Mouse (Mus musculus) fat pad, adult 2 months (tissue): ENCODE measurements around the gene Itgb3.
"Not testable (repeated sequence)": the region's sequence is repeated elsewhere in the genome, so short reads cannot be mapped to it uniquely, and the experiment has no call there.

ENCODE experiments used
- DNase-seq: peaks from one replicate; pipeline ENCODE4 v3.0.0-alpha.2; 2011; ENCODE audit warnings: low read depth, low spot score; ENCODE audit errors: extremely low read depth

The Itgb3 gene

DNA sequence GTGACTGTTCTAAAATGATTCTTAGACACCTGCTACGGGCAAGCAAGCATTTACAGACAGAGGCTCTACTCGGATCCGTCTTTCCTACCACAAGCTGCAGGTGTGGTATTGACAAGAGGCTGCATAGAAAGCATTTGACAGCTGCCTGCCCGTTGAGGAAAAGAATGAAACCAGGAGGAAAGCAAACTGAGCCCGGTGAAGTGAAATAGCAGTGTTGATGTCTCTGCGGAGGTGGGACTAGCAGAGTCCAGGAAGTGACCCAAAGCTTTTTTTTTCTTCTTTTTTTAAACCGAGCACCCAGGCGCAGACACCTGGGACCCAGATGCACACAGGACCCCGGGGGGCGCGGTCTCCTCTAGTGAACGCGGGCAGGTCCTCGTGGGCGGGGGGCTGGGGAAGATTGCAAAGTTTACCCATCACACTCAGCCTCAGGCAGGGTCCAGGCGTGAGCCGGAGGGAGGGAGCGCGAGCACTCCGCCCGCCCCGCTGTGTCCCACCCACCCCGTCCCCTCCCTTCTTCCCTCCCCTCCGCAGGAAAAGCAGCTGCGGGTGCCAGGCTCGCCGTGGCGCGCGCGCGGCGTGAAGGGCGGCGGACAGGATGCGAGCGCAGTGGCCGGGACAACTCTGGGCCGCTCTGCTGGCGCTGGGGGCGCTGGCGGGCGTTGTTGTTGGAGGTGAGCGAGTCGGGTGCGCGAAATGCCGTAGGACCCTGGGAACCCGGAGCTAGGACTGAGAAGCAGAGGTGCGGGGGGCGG lies at the start of gene Itgb3:
Gene Itgb3 (plus strand): TSS at position 510 of the 755 bp plus-strand sequence.
- no peak for DNase-seq

DNA sequence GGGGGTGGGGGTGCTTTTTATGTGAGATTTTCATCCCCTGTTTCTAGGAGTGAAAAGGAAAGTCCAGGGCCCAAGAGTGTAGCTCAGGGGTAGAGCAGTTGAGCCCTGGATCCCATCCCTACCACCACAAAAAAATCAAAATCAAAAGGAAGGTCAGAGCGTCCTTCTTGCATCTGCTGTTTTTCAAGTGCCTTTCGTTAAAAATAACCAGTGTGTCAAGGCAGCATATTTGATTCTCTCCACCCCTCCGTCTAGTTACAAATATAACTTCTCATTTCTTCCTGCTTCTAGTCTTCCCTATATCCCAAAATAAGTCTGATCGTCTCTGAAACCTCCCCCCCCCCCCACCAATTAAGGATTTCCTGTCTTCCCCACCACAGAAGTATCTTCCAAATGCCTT lies 49.7 kb upstream of the Itgb3 start:
- DNase-seq = no peak

DNA sequence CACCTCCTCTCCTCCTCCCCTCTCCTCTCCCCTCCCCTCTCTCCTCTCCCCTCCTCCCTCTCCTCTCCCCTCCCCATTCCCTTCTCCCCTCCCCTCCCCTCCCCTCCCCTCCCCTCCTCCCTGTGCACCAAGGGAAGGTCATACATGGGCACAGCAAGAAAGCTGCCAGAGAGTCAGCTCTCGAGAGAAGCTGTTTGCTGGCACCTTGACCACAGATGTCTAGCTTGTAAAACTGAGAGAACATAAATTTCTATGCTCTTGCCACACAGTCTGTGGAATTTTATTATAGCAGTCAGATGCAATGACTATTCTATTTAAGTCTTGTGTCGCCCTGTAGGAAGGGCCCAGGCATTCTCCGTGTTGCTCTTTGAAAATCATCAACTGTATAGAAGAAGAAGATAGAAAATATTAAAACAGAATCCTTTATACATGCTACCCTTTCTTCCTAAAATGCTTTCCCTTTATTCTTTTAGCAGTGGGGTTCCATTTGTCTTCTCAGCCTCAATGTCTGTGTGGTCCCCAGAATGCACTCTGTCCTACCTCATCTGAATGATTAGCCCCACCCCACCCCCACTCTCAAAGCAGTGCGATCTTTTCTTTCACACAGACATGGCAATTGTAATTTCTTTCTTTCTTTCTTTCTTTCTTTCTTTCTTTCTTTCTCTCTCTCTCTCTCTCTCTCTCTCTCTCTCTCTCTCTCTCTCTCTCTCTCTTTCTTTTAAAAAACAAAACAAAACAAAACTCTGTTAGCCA lies 49.0 kb upstream of the Itgb3 start:
- no peak for DNase-seq

DNA sequence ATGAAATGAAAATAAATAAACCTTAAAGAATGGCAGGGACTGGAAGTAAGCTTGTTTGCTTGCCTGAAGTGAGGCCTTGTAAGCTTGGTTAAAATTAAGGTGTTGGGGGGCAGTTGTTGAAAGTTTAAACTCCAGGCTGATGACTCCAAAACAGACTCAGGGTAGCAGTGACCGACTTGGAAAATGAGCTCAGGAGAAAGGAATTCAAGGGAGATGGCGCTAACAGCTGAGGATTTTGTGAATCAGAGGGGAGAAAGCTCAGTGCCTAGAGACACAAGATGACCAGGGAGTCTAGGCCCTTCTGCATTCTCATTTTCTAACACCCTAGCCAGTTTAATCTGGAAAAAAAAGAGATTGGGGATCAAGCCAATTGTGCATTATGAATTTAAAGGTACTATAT lies 46.8 kb upstream of the Itgb3 start:
- no peak for DNase-seq

DNA sequence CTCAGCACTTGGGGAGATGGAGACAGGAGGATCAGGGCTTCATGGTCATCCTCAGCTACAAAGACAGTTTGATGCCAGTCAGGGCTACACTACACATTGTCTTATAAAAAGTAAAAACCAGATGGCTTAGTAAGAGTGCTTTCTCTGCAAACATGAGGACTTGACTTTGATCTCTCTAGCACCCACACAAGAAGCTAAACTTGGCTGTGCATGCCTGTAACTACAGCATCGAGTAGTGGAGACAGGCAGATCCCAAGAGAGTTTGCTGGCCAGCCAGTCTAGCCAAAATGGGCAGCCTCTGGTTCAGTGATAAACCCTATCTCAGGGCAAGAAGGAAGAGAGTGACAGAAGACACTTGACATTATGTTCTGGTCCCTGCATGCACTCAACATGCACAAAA lies 44.3 kb upstream of the Itgb3 start:
- no peak for DNase-seq

DNA sequence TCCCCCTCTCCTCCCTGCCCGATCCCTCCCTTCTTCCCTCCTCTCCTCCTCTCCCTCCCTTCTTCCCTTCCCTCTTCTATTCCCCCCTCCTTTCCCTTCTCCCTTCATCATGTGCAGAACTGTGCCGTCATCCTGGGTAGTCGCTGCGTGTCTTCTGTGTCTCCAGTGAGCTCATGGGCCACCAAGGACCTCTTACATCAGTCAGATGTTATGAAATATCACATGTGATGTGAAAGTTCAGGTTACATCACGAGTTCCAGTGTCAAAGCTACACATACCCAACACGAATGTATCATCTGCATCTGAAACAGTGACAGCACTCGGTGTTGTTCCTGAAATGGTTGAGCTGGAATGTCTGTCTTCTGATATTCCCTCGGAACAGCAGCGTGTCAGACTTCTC lies 42.6 kb upstream of the Itgb3 start:
- DNase-seq = no peak

DNA sequence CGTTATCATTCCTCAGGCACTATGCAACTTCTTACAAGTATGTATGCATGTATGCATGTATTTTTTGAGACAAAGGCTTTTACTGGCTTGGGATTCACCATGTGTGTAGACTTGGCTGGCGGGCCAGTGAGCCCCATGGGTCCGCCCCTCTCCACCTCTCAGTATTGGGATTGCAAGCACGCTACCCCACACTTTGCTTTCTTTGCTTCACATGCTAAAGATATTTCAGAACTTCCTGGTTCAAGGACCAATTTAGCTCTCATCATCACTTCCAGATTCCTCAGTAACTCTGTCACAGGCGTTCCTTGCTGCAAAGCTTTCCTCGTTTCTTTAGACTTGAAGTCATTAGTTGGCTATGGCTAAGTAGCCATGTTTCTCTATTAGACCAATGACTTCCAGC lies 41.7 kb upstream of the Itgb3 start:
- DNase-seq = no peak

DNA sequence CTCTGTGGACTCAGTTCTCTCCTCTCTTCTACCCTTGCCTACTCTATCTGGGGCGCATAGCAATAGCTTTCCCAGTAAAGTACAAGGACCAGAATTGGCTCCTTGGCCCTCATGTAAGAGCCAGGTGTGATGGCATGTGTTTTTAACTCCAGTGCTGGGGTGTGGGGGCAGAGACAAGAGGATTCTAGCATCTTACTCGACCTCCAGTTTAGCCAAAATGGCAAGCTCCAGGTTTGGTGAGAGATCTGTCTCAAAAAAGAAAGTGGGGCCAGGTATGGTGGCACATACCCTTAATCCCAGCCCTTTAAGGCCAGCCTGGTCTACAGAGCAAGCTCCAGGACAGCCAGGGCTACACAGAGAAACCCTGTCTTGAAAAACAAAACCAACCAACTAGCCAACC lies 41.0 kb upstream of the Itgb3 start:
- no peak for DNase-seq

DNA sequence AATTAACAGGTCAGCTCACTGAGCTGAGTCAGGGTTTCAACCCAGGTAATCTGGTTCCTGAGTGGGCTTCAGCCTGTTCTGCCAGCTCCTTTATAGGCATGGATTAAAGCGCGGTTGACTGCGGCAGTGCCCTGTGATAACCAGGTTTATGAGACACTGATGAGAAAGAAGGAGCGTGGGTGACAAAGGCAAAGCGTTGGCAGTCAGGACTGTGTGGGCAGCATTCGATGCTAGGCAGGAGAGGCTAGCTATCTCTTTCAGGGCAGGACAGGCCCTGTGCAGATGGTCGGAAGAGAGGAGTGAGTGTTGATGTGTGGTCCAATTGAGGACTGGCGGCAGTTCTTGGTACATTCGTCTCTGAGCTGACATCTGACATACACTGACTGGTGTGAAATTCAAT lies 40.1 kb upstream of the Itgb3 start:
- DNase-seq = no peak

DNA sequence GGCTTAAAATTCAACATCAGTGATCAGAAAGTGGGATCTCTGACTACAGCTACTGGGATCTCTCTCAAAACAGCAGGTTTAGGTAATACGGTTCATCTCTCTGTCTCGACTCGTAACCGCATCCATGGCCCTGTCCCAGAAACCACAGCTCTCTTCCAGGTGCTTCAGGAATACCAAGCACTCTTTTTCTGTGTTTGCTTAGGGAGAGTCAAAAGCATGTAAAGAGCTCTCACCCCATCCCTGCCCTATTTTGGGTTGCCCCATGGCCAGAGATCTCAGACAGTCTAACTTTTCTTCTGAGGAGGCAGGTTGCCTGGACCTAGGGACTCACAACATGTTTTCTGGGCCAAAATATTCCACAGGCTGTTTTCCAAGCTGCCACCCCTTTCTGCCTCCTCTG lies 39.5 kb upstream of the Itgb3 start:
- no peak for DNase-seq

DNA sequence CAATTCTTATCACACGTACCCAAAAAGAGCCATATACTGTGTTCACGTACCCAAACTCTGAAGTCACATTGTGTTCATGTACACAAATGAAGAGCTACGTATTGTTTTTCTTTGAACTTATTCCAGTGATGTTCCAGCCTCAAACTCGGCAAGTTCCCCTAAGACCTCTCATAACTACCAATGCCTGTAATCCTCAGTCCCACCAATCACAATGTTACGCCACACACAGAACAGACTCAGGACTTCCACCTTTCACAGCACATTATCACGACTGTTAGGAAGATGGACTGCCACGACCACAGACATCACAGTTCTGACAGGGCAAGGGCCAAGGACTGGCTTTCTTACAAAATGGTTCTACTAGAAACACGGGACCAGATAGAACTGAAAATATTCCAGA lies 37.3 kb upstream of the Itgb3 start:
- DNase-seq = not testable (repeated sequence)

DNA sequence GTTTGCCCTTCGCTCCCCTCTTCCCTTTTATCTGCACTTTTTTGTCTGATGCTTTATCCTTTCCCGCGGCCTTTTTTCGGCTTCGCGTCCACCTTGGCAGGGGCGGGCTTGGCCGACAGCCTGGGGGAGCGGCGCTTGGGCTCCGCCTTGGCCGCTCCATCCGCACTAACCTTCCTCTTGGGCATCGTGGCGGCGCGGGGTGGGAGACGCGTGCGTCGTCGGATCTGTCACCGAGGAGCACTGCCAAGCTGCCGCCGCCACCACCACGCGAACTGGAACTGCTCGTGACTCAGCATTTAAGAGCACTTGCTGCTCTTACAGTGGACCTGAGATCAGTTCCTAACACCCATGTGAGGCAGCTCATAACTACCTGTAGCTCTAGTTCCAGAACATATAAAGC lies 36.4 kb upstream of the Itgb3 start:
- DNase-seq = not testable (repeated sequence)

DNA sequence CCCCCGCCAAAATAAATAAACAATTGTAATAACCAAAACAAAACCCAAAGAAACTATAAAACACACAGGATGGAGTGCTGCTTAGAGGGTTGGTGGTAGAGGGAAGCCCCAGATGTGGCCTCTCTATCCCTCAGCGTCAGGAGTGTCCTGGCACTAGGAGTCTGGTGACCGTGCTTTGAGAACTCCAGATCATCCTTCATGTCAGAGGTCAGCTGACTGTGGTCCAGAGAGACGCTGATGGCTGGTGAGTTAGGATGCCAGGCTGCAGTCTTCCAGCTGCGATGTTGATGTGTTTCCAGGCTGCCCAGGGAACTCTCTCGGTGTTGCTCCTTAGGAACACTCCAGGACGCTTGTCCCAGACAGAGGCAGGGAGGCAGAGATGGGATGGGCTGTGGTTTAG lies 35.7 kb upstream of the Itgb3 start:
- no peak for DNase-seq

DNA sequence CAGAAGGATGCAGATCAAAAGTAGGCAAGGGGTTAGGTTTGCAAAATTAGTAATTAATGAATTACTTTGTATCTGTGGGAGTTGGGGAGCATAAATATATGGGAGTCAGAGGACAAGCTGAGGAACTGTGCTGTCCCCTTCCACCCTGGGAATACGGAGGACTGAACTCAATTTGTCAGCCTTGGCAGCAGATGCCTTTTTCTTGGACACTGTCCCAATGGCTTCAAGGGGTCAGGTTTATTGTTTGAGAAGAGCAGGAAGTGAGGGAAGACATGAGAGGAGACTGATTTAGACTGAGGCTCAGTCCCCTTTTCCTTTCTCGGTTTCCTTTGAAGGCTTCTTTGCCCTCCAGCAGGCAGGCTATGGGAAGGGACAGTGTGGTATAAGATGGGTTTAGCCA lies 35.2 kb upstream of the Itgb3 start:
- no peak for DNase-seq

DNA sequence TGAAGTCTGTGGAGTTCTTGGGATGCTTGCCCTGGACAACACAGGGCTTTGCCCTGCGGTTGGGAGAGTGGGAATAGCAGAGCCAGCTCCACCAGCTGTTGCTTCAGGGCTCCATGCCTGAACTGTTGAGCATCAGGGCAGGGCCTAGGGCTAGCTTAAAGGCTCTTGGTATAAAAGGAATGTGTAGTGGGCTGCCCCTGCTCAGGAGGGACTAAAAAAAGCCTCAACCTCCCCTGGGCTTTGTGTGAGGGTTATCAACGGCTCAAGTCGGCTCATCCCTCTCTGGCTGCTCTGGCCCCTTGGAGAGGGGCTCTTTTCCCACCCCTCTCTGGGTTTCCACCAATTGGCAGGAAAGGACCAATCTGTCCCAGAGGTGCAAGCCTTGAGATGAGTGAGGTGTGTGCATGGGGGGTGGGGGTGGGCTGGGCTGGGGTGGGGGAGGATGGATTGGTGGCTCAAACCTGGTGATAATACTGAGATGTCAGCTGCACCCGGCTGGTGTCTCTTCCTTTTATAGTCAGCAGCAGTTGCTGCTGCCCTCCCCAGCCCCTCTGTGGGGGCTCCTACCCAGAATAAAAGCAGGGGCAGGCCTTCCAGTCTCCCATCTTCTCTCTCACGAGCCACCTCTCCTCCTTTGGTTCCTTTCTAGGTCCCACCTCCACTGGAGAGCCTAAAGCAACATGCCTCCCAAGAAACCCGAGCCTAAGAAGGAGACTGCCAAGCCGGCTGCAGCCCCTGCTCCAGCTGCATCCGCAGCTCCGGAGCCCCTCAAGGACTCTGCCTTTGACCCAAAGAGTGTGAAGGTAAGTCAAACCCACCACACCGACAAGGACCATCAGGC lies 30.8 kb upstream of the Itgb3 start:
- no peak for DNase-seq

DNA sequence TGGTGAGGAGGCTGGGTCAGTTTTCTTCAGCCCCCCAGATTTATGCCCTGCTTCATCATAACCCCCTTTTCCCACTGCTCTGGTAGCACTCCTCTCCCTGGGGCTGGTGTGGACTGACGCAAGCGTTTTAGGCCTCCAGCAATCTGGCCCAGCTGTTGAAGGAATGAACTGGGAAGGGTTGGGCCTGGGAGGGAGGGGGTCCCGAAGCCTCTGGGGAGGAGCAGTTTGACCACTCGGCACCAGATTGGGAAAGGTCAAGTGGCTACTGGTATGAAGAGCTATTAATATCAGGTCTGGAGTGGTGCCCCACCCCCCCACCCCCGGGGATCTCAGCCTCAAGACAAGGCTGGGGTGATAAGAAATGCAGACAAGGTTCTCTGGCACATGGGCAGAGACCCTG lies 29.7 kb upstream of the Itgb3 start:
- DNase-seq = no peak

DNA sequence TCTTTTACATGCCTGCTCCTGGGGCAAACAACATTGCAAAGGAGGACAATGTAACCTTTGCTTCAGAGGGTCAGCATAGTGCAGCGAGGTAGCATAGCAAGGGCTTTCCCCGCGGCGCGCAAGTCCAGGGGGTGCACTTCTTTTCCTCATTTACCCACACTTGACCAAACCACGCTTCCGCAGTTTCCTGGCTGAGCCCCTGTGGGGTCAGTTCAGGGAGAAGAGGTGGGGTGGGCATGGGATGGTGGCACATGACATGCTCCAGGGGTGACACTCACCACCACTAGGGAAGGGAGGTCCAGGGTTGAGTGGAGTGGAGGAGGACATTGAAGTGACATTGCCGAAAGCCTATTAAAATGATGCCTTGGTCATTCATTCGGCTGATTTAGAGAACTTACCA lies 28.7 kb upstream of the Itgb3 start:
- DNase-seq = no peak

DNA sequence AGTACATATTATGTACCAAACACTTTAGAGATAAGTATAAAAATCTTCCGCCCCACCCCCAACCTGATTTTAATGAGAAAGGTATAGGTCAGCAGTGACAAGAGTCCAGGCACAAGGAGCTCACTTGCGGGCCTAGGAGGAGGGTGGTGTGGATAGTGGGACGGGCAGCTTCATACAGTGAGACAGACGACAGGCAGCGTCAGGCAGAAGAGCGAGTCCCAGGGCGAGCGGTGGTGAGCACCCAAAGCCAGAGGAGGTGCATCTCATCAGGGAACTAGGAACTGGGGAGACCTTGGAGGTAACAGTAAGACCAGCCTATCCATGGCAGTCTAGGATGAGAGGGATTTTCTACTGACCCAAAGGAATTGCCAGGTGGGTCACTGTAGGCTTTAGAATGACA lies 28.2 kb upstream of the Itgb3 start:
- DNase-seq = no peak

DNA sequence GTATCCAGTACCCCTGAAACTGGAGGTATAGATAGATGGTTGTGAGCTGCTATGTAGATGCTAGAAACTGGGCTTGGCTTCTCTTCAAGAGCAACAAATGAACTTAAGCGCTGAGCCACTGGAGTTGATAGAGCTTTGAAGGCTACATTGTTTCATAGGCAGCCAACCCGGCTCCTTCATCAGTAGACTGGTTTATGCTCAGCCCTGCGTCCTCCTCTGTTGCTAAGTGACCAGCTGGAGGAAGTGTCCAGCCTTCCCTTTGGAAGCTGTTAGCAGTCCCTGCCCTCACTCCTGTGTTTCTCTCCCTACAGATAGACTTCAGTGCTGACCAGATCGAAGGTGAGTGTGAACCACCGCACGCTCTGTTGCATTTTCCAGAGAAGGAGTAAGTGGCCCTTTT lies 27.7 kb upstream of the Itgb3 start:
- no peak for DNase-seq

DNA sequence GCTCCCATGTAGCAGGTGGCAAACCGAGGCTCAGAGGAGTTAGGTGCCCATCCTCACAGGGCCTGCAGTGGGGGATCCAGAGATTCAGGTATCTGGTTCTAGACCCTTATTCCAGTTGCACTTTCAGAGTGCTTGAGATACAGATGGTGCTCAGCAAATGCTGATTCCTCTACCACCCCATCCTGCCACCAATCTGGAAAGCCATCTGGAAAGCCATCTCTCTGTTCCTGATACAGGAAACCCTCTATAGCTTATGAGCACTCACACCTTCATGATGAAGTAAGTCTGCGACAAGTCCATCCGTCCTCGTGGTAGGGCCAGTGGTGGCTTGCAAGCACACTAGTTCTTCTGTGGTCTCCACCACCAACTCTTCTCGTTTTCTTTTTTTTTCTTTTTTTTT lies 27.2 kb upstream of the Itgb3 start:
- DNase-seq = no peak

DNA sequence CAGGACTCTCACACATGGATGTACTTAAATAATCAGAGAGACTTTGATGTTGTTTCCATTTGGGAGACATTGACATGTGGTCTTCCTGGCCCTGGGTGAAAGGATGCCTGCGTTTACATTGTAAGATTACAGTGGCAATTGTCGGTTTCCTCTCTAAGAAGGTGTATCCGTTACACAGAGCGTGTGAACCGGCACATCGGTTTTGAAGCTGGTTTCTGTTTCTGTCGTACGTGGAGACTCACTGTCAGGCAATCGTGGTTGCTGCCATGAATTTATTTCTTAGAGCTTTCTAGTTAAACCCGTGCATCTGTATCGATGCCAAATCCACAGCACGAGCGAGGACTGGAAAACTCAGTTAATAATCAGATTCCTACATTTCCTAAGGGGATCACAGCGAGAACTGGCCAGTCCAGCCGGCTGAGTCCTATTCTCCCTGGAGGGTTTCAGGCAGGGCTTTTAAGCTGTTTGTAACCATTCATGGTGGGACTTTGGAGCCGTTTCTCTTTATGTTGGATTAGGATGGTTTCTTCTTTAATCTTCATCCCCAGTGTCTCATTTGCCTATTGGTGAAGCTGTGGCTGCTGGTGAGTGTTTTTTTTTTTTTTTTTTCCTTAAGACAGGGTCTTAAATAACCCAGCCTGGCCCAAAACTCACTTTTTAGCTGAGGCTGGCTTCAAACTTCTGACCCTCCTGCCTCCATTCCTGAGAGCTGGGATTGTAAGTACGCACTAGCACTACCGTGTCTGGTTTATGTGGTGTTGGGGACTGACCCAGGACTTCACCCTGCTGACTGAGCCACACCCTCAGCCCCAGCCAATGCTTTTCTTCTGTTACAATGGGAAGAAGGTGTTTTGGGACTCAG lies 26.1 kb upstream of the Itgb3 start:
- no peak for DNase-seq
